Mouse (Mus musculus) liver, adult 2 months (tissue): ENCODE data around the gene Zdhhc8. TPM values are rescaled to one million over a fixed set of nuclear protein-coding genes. Genes with fewer than 3 reads are reported as not detected.

Experiments
- DNase-seq: peaks from one replicate; pipeline ENCODE4 v3.0.0-alpha.2; 2011; ENCODE audit warnings: low read depth, low spot score; ENCODE audit errors: extremely low read depth
- H3K27ac ChIP-seq: fragments of 200-500 bp; replicated peaks from 2 replicates; pipeline ENCODE4 v1.5.1; 2012; ENCODE audit warnings: low read depth, mild to moderate bottlenecking, control low read depth, inconsistent platforms, low read length; ENCODE audit not compliant: insufficient read depth
- H3K27me3 ChIP-seq: fragments of 200-500 bp; 2 replicates; pipeline ENCODE4 v1.6.1; 2012; ENCODE audit warnings: mild to moderate bottlenecking, moderate library complexity, low read length, inconsistent platforms; ENCODE audit not compliant: control insufficient read depth, insufficient read depth
- H3K36me3 ChIP-seq: fragments of 200-500 bp; 2 replicates; pipeline ENCODE4 v1.6.1; 2012; ENCODE audit warnings: low read length, inconsistent platforms; ENCODE audit not compliant: control insufficient read depth, insufficient read depth
- H3K4me1 ChIP-seq: fragments of 200-500 bp; 2 replicates; pipeline ENCODE4 v1.6.1; 2011; ENCODE audit warnings: low read length; ENCODE audit not compliant: control insufficient read depth, insufficient read depth
- H3K4me3 ChIP-seq: fragments of 200-500 bp; 2 replicates; pipeline ENCODE4 v1.5.1; 2011; ENCODE audit warnings: low read depth, mild to moderate bottlenecking, control low read depth, low read length, moderate library complexity; ENCODE audit not compliant: insufficient read depth
- H3K79me2 ChIP-seq: fragments of 200-500 bp; 2 replicates; pipeline ENCODE4 v1.6.1; 2012; ENCODE audit warnings: inconsistent platforms, mild to moderate bottlenecking, low read length, moderate library complexity; ENCODE audit not compliant: control insufficient read depth, insufficient read depth
- H3K9ac ChIP-seq: fragments of 200-500 bp; 2 replicates; pipeline ENCODE4 v1.6.1; 2012; ENCODE audit warnings: low read depth, mild to moderate bottlenecking, control low read depth, inconsistent platforms, low read length
- CTCF ChIP-seq: fragments of 200-500 bp; IDR thresholded peaks from 2 replicates; pipeline ENCODE4 v1.5.1; 2011; ENCODE audit warnings: low read depth, low read length, control low read depth
- POLR2A ChIP-seq: fragments of 200-500 bp; IDR thresholded peaks from 2 replicates; pipeline ENCODE4 v1.6.1; 2011; ENCODE audit warnings: low read length, control low read depth; ENCODE audit not compliant: insufficient read depth; ENCODE audit errors: extremely low read depth
- WGBS: fragments of 180-500 bp; shearing (Covaris S2); methylation state at CpG from one replicate; pipeline ENCODE4 v1.1.7; 2018; 5-methylcytosine and 5-hydroxymethylcytosine counted together
- polyA plus RNA-seq: library from polyadenylated mRNA; depleted of rRNA; stranded (reverse); fragments of >200 nt; gene quantifications from 2 replicates; pipeline ENCODE4 v1.2.3, GENCODE M21; 2012
- total RNA-seq: library from RNA; depleted of rRNA; stranded (reverse); fragments of >200 nt; gene quantifications from 2 replicates; pipeline ENCODE4 v1.2.3, GENCODE M21; 2014

The Zdhhc8 gene
- total and polyA plus RNA-seq, 2 experiments: 1.2 to 12.3 TPM

DNA sequence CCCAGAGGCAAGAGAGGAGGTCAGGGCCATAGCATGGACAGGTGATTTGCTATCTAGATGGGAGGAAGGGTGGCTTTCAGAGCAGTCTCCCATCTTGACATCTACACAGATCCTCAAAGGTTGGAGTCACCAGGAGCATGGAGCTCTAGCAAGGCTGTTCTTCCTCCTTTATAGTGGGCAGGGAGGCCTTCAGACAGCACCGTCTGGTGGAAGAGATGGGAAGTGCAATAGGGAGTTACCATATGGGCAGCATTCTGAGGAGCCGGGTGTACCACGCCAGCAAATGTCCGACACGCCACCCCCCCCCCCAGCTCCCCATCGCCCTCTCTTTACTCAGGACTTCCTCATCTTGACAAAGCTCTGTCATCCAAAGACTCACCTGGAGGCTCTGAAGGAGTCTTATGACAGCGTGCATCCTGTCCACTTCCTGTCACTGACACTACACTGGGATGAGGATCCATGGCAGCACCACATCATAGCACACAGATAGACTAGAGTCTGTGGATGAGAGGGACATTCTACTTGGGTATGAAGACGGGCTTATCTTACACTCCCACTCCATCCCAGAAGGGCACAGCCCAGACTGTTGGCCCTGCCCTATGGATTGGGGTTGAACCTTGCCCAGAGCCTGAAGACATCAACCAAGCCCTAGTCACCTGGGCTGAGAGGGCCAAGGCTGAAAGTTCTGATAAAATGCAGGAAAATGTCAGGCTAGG, 24.1 kb downstream of the Zdhhc8 start:
- TF ChIP-seq CTCF (peak; percentile 77), POLR2A (no peak)
- no peaks in the 10 kb centered on the region for H3K27me3 ChIP-seq
- H3K79me2 ChIP-seq: no peaks in the 10 kb centered on the region
- H3K9ac ChIP-seq: no peak overlapping the region
- no peak overlapping the region for H3K4me3 ChIP-seq
- WGBS: 15% methylated on average over 8 of the region's 8 CpGs
- no peaks in the 10 kb centered on the region for H3K4me1 ChIP-seq
- no peak for DNase-seq
- no peak overlapping the region for H3K27ac ChIP-seq
- H3K36me3 ChIP-seq: no peaks in the 10 kb centered on the region

GRCm38 (mm10) chr16:18203430-18204091, 31.4 kb downstream of the Zdhhc8 start:
- H3K4me1 ChIP-seq: no peaks in the 10 kb centered on the region
- no peaks in the 10 kb centered on the region for H3K36me3 ChIP-seq
- H3K79me2 ChIP-seq: no peaks in the 10 kb centered on the region
- no peak overlapping the region for H3K27ac ChIP-seq
- 80% methylated on average over 7 of the region's 7 CpGs for whole genome bisulfite sequencing
- no peak overlapping the region for H3K4me3 ChIP-seq
- no peak for DNase-seq
- no peaks in the 10 kb centered on the region for H3K27me3 ChIP-seq
- H3K9ac ChIP-seq: no peak overlapping the region
- TF ChIP-seq CTCF (no peak), POLR2A (no peak)

DNA sequence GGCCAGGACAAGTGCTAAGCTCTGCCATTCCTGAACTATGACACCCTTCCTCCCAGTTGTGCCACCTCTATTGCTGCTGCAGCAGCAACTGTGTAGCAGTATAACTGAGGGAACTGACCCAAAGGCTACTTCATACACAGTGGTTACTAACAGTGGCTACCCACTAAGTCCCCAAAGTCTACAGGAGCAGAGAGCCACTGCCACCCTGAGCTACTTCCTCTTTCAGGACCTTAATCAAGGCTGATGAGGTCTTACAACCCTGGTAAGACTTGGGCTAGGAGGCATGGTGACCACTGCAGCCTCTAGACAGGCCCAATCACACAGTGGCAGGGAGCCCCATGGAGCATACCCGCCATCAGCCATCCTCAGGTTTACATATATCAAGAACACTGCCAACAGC, 32.9 kb downstream of the Zdhhc8 start:
- no peaks in the 10 kb centered on the region for H3K79me2 ChIP-seq
- no peaks in the 10 kb centered on the region for H3K27me3 ChIP-seq
- H3K4me1 ChIP-seq: no peaks in the 10 kb centered on the region
- no peak overlapping the region for H3K4me3 ChIP-seq
- TF ChIP-seq CTCF: no peak
- TF ChIP-seq POLR2A: no peak
- no peak for DNase-seq
- H3K27ac ChIP-seq: no peak overlapping the region
- H3K36me3 ChIP-seq: no peaks in the 10 kb centered on the region
- H3K9ac ChIP-seq: no peak overlapping the region
- WGBS: 87% methylated on average over 1 of the region's 1 CpGs

- Histone ChIP-seq H3K27me3 (no peaks in the 10 kb centered on the region), H3K4me1 (no peaks in the 10 kb centered on the region), H3K36me3 (no peaks in the 10 kb centered on the region), H3K27ac (no peak overlapping the region), H3K9ac (no peak overlapping the region), H3K4me3 (no peak overlapping the region), H3K79me2 (no peaks in the 10 kb centered on the region)
- 59% methylated on average over 1 of the region's 1 CpGs for WGBS
- no peak for DNase-seq
- TF ChIP-seq POLR2A (no peak), CTCF (no peak)
Measured at GRCm38 (mm10) chr16:18201620-18202019, 33.3 kb downstream of the Zdhhc8 start.

- H3K4me1 ChIP-seq: no peaks in the 10 kb centered on the region
- no peak overlapping the region for H3K9ac ChIP-seq
- no peak overlapping the region for H3K4me3 ChIP-seq
- no peaks in the 10 kb centered on the region for H3K27me3 ChIP-seq
- DNase-seq: no peak
- 86% methylated on average over 2 of the region's 2 CpGs for WGBS
- no peaks in the 10 kb centered on the region for H3K79me2 ChIP-seq
- TF ChIP-seq CTCF (no peak), POLR2A (no peak)
- H3K27ac ChIP-seq: no peak overlapping the region
- H3K36me3 ChIP-seq: no peaks in the 10 kb centered on the region
Measured at GRCm38 (mm10) chr16:18200062-18200461, 34.9 kb downstream of the Zdhhc8 start.
